In genomic region chr13:24641491-24642430, GRCm38 (mm10) we compare ENCODE assay signal across 12 mouse cellular contexts. TPM values are rescaled to one million over a fixed set of nuclear protein-coding genes. Genes with fewer than 3 reads are reported as not detected.
DNase-seq lines count a peak whose midpoint lies in the region; ATAC-seq and TF ChIP-seq lines count a peak whose summit lies in the region.
"Had no signal": no experiment of that assay in that cellular context is flagged by ENCODE, and none has a peak within 500 bp of the region (broad histone marks: within the 10 kb centered on the region; RNA-seq: fewer than 3 reads in every experiment).

No protein-coding gene starts in this region.

- TF ChIP-seq POLR2A in CH12.LX (IDR thresholded peaks at IDR 0.05; ENCODE audit: low read depth, low read length), result no peak

- peaks cover 0 to 26% of the 10 kb centered on the region in 2 experiments for H3K36me3 ChIP-seq in CH12.LX (replicated peaks in 1 of 2; ENCODE audit: control insufficient read depth in 1 of 2, insufficient read depth in 1 of 2, low read length in 1 of 2)
- peaks cover 4% of the 10 kb centered on the region; the same call in 1 of the 2 replicates for H3K36me3 ChIP-seq in liver, postnatal 0 days (replicated peaks; ENCODE audit: insufficient read depth, low read length)
- H3K36me3 ChIP-seq: embryonic facial prominence, embryonic 15.5 days had no signal

- no peaks in the 10 kb centered on the region for H3K79me2 ChIP-seq in CH12.LX (replicated peaks; ENCODE audit: control insufficient read depth, extremely low read depth, insufficient read depth, poor library complexity, severe bottlenecking)

- no peak overlapping the region for H3K4me2 ChIP-seq in CH12.LX (ENCODE audit: insufficient read depth, low read depth, poor library complexity, severe bottlenecking)
- peak overlapping the region; percentile 44; the same call in 1 of the 2 replicates for H3K4me2 ChIP-seq in liver, postnatal 0 days (ENCODE audit: low read depth, low read length)
- H3K4me2 ChIP-seq: embryonic facial prominence, embryonic 15.5 days had no signal

- H3K4me1 ChIP-seq in CH12.LX (ENCODE audit: control insufficient read depth in 1 of 2, insufficient read depth in 2 of 2), result peaks cover 23 to 75% of the 10 kb centered on the region in 2 experiments
- H3K4me1 ChIP-seq in liver, postnatal 0 days (ENCODE audit: insufficient read depth), result peaks cover 56% of the 10 kb centered on the region

- in situ Hi-C loops in CH12.LX (cut with MboI; ENCODE audit: low pct_ligation_motif_present, low pct_unique_long_range_greater_than_20kb, low sequenced_read_pairs), result no loop called here

- peaks cover 10% of the 10 kb centered on the region for H3K9me3 ChIP-seq in CH12.LX (replicated peaks; ENCODE audit: low read length)
- no peaks in the 10 kb centered on the region for H3K9me3 ChIP-seq in liver, postnatal 0 days (ENCODE audit: low read length)
- H3K9me3 ChIP-seq: embryonic facial prominence, embryonic 15.5 days had no signal

- no peak overlapping the region for H3K4me3 ChIP-seq in CH12.LX (replicated peaks in 1 of 3; ENCODE audit: low read depth in 2 of 3, low read length in 2 of 3, poor library complexity in 1 of 3)
- H3K4me3 ChIP-seq in liver, postnatal 0 days (ENCODE audit: low read depth, low read length), result no peak overlapping the region
- H3K4me3 ChIP-seq: embryonic facial prominence, embryonic 15.5 days; left cerebral cortex, adult 2 months had no signal

- H3K27me3 ChIP-seq in CH12.LX (replicated peaks), result no peaks in the 10 kb centered on the region
- peaks cover 23% of the 10 kb centered on the region for H3K27me3 ChIP-seq in liver, postnatal 0 days (ENCODE audit: insufficient read depth, low read length)

- WGBS in liver, postnatal 0 days (ENCODE audit: insufficient replicate concordance), result 26% methylated on average over 7 of the region's 7 CpGs

- DNase-seq in 416B (ENCODE audit: low read depth) (peak; percentile 98), CH12.LX (ENCODE audit: extremely low read depth) (peak; percentile 37)
- no peak for DNase-seq in liver, postnatal 0 days
- no peak for DNase-seq in right cerebral cortex, postnatal 36 days (ENCODE audit: low spot score in 2 of 2)
- DNase-seq in adrenal gland, postnatal 14 days, result no peak
- DNase-seq in frontal cortex, adult 2 months (ENCODE audit: extremely low spot score in 1 of 2, low spot score in 1 of 2), result no peak
- DNase-seq: gastrocnemius, postnatal 25 days; lung, postnatal 10 days had no signal

- no peak overlapping the region for H3K9ac ChIP-seq in CH12.LX (ENCODE audit: insufficient read depth, low read depth)
- no peak overlapping the region for H3K9ac ChIP-seq in liver, postnatal 0 days (replicated peaks)
- H3K9ac ChIP-seq: embryonic facial prominence, embryonic 15.5 days had no signal

- TF ChIP-seq RAD21 in CH12.LX (IDR thresholded peaks at IDR 0.05; ENCODE audit: low read depth, low read length), result no peak

- no peak overlapping the region for H3K27ac ChIP-seq in CH12.LX (ENCODE audit: insufficient read depth, low read depth)
- H3K27ac ChIP-seq in liver, postnatal 0 days (ENCODE audit: low read depth), result peak overlapping the region; percentile 39; the same call in 1 of the 2 replicates
- H3K27ac ChIP-seq: embryonic facial prominence, embryonic 15.5 days; left cerebral cortex, adult 2 months had no signal

- peak; percentile 90 for TF ChIP-seq EP300 in CH12.LX (IDR thresholded peaks at IDR 0.05; ENCODE audit: low read length)
- no peak for TF ChIP-seq EP300 in liver, postnatal 0 days (IDR thresholded peaks at IDR 0.05; ENCODE audit: low read depth)

- ATAC-seq in granulocyte monocyte progenitor cell, adult 5-6 weeks (replicated peaks; ENCODE audit: poor library complexity, severe bottlenecking), result peak; percentile 35
- ATAC-seq in liver, postnatal 0 days, result no peak
- ATAC-seq in inflammation-experienced regulatory T-cells, adult 6 months, result no peak

- TF ChIP-seq CTCF in CH12.LX (conservative IDR thresholded peaks at IDR 0.05 in 1 of 2, IDR thresholded peaks at IDR 0.05 in 1 of 2; ENCODE audit: low read depth in 2 of 2, low read length in 2 of 2), result no peak
- no peak for TF ChIP-seq CTCF in liver, postnatal 0 days (IDR thresholded peaks at IDR 0.05; ENCODE audit: low read depth)

- dilution Hi-C loops in CH12.LX (cut with MboI; ENCODE audit: extremely low pct_ligation_motif_present, extremely low pct_unique_long_range_greater_than_20kb, low sequenced_read_pairs), result no loop called here

TF ChIP-seq in CH12.LX, 34 proteins besides CTCF, POLR2A, EP300 and RAD21:
- TF ChIP-seq MYC (IDR thresholded peaks at IDR 0.05; ENCODE audit: low read depth, low read length), result 0 out of 2 replicates have a peak, but pooled peaks have one; percentile 22
- TF ChIP-seq BHLHE40 (IDR thresholded peaks at IDR 0.05; ENCODE audit: low read depth, low read length), result 0 out of 2 replicates have a peak, but pooled peaks have one; percentile 16
- no peak for TF ChIP-seq ZMIZ1 (IDR thresholded peaks at IDR 0.05; ENCODE audit: low read depth, low read length)
- peak; percentile 89 for TF ChIP-seq IRF4 (IDR thresholded peaks at IDR 0.05; ENCODE audit: low read depth, low read length)
- 0 out of 2 replicates have a peak, but pooled peaks have one; percentile 31 for TF ChIP-seq MXI1 (IDR thresholded peaks at IDR 0.05; ENCODE audit: low read depth, low read length)
- TF ChIP-seq JUND (conservative IDR thresholded peaks at IDR 0.05; ENCODE audit: low read depth, low read length), result 0 out of 2 replicates have a peak, but pooled peaks have one; percentile 15
- TF ChIP-seq RCOR1 (conservative IDR thresholded peaks at IDR 0.05; ENCODE audit: low read depth, low read length), result 0 out of 2 replicates have a peak, but pooled peaks have one; percentile 56
- no peak for TF ChIP-seq NELFE (IDR thresholded peaks at IDR 0.05; ENCODE audit: low read depth, low read length)

RNA-seq across cellular contexts. Expression of gene Ripor2, which starts 59.8 kb away (rescaled TPM):
- total RNA-seq in CH12.LX (2012; rRNA removed), result 7.1 and 8.6 TPM in 2 replicates
- 9.3 and 10.0 TPM in 2 replicates for total RNA-seq in CH12.LX (2014; rRNA removed)
- polyA plus RNA-seq in CH12.LX (2012; ENCODE audit: insufficient read length, low read depth), result 9.5 and 10.9 TPM in 2 replicates
- total RNA-seq in granulocyte monocyte progenitor cell, adult 5-6 weeks (2014; fragmentation: Nextera tagmentation), result 41.1 and 65.7 TPM in 2 replicates
- total RNA-seq in granulocyte monocyte progenitor cell, adult 5-6 weeks (2017), result 27.8 and 33.5 TPM in 2 replicates
- polyA plus RNA-seq in liver, postnatal 0 days (2015; fragmentation: Nextera tagmentation; extraction: Ambion mirVana), result 3.7 and 3.8 TPM in 2 replicates
- 100 to 1,000 TPM; 199 to 236 (median 232) TPM for polyA plus RNA-seq in inflammation-experienced regulatory T-cells, adult 6 months (2017; shearing (Covaris generic))
- total RNA-seq in adrenal gland, postnatal 14 days (2021), result 3.4 and 20.0 TPM in 2 replicates
- polyA plus RNA-seq in frontal cortex, adult 2 months (2012; rRNA removed), result 28.2 and 33.2 TPM in 2 replicates

Comparison
In these comparisons a context has a peak if more than half of its experiments do, and no peak if none do; other contexts are left out.
1. DNase-seq: peak in 416B (single experiment) and CH12.LX (single experiment); none in liver, postnatal 0 days (single experiment), right cerebral cortex, postnatal 36 days (0 of 2), adrenal gland, postnatal 14 days (single experiment) and frontal cortex, adult 2 months (0 of 2).